Mouse (Mus musculus) heart, adult 2 months (tissue): ENCODE results near the gene Prrxl1.

Experiments
- CTCF ChIP-seq: fragments of 200-600 bp; IDR thresholded peaks from 2 replicates; pipeline ENCODE4 v1.8.1; 2022; ENCODE audit warnings: antibody characterized with exemption, mild to moderate bottlenecking, moderate library complexity
- POLR2A ChIP-seq: fragments of 200-500 bp; IDR thresholded peaks from 2 replicates; pipeline ENCODE4 v1.6.1; 2011; ENCODE audit warnings: mild to moderate bottlenecking, low read depth, low read length, control low read depth; ENCODE audit not compliant: insufficient read depth

GRCm38 (mm10) chr14:32600110-32600509 lies 903 bp downstream of the Prrxl1 start:
- TF ChIP-seq CTCF (no peak), POLR2A (no peak)
